Mouse (Mus musculus) testis, adult 2 months (tissue): ENCODE data around the gene Gm13889.
A peak's percentile ranks its signal among the peaks of the same experiment; 100 is the strongest.

ENCODE experiments used
- CTCF ChIP-seq: fragments of 200-500 bp; IDR thresholded peaks from 2 replicates; pipeline ENCODE4 v1.5.1; 2012; ENCODE audit warnings: low read depth, mild to moderate bottlenecking, inconsistent platforms, low read length, moderate library complexity; ENCODE audit not compliant: control insufficient read depth, insufficient read depth, insufficient replicate concordance
- POLR2A ChIP-seq: fragments of 200-500 bp; IDR thresholded peaks from 2 replicates; pipeline ENCODE4 v1.6.1; 2012; ENCODE audit warnings: low read depth, mild to moderate bottlenecking, inconsistent platforms, low read length, moderate library complexity; ENCODE audit not compliant: control insufficient read depth

GRCm38 (mm10) chr2:93944099-93944498 is 12.9 kb downstream of the Gm13889 start:
- TF ChIP-seq POLR2A (no peak), CTCF (peak; percentile 37; the same call in 1 of the 2 replicates)
